Mouse (Mus musculus) Muller cell, postnatal 12 days (primary cell): ENCODE measurements at regions not wholly inside any gene's neighbourhood (a gene's known extent, or its start where the extent isn't known, plus 50 kb on each side); places are given as distances from the start of the nearest gene placed in this dataset.

Experiments used
- DNase-seq: peaks from one replicate; pipeline ENCODE4 v3.0.0-alpha.2; 2015; ENCODE audit errors: inconsistent ontology term

GRCm38 (mm10) chr10:44730721-44731120, 202.4 kb upstream of the Prdm1 start:
- DNase-seq = no peak

GRCm38 (mm10) chr10:44728963-44729362, 200.7 kb upstream of the Prdm1 start:
- no peak for DNase-seq

- DNase-seq = no peak
Observed at GRCm38 (mm10) chr10:44724575-44724974, 196.3 kb upstream of the Prdm1 start.

GRCm38 (mm10) chr10:44723845-44724244, 195.5 kb upstream of the Prdm1 start:
- DNase-seq = no peak

- DNase-seq = peak; percentile 82
Observed at GRCm38 (mm10) chr10:44723321-44723720, 195.0 kb upstream of the Prdm1 start.

- no peak for DNase-seq
Observed at GRCm38 (mm10) chr10:44721670-44722069, 193.4 kb upstream of the Prdm1 start.

GRCm38 (mm10) chr10:44716612-44717011, 188.3 kb upstream of the Prdm1 start:
- DNase-seq = peak; percentile 73

- DNase-seq = no peak
Observed at GRCm38 (mm10) chr10:44715902-44716301, 187.6 kb upstream of the Prdm1 start.

- DNase-seq = no peak
Observed at GRCm38 (mm10) chr10:44708830-44709229, 180.5 kb upstream of the Prdm1 start.

GRCm38 (mm10) chr10:44704143-44704542, 175.8 kb upstream of the Prdm1 start:
- no peak for DNase-seq

- DNase-seq = no peak
Observed at GRCm38 (mm10) chr10:44702108-44702507, 173.8 kb upstream of the Prdm1 start.

- DNase-seq = no peak
Observed at GRCm38 (mm10) chr10:44699988-44700537, 171.8 kb upstream of the Prdm1 start.

GRCm38 (mm10) chr10:44697966-44698365, 169.7 kb upstream of the Prdm1 start:
- DNase-seq = no peak

- no peak for DNase-seq
Observed at GRCm38 (mm10) chr10:44696973-44697372, 168.7 kb upstream of the Prdm1 start.

- no peak for DNase-seq
Observed at GRCm38 (mm10) chr10:44691590-44692327, 163.5 kb upstream of the Prdm1 start.

GRCm38 (mm10) chr10:44688555-44688954, 160.3 kb upstream of the Prdm1 start:
- no peak for DNase-seq

- no peak for DNase-seq
Observed at GRCm38 (mm10) chr10:44686055-44686454, 157.8 kb upstream of the Prdm1 start.

- no peak for DNase-seq
Observed at GRCm38 (mm10) chr10:44685215-44685614, 156.9 kb upstream of the Prdm1 start.

GRCm38 (mm10) chr10:44676506-44676905, 148.2 kb upstream of the Prdm1 start:
- DNase-seq = no peak

GRCm38 (mm10) chr10:44665509-44666144, 137.3 kb upstream of the Prdm1 start:
- DNase-seq = no peak

- DNase-seq = no peak
Observed at GRCm38 (mm10) chr10:44659499-44659898, 131.2 kb upstream of the Prdm1 start.

GRCm38 (mm10) chr10:44653761-44654160, 125.5 kb upstream of the Prdm1 start:
- DNase-seq = no peak

GRCm38 (mm10) chr10:44647021-44647420, 118.7 kb upstream of the Prdm1 start:
- no peak for DNase-seq
